Mouse (Mus musculus) limb, embryonic 11.5 days (tissue): ENCODE measurements around the gene Keap1. TPM values are rescaled to one million over a fixed set of nuclear protein-coding genes. Genes with fewer than 3 reads are reported as not detected.

Experiments used
- ATAC-seq: fragments of 200-750 bp; cut with Nextera tagmentation; 2 replicates; pipeline ENCODE4 v1.8.0; 2017; ENCODE audit warnings: low read depth; ENCODE audit not compliant: insufficient number of reproducible peaks, low FRiP score, low TSS enrichment
- DNase-seq: peaks from one replicate; pipeline ENCODE4 v3.0.0-alpha.2; 2015; ENCODE audit warnings: low spot score
- H3K27ac ChIP-seq: fragments of 300-500 bp; sonication (generic); replicated peaks from 2 replicates; pipeline ENCODE4 v1.5.1; 2014; ENCODE audit warnings: low read depth, mild to moderate bottlenecking, low read length
- H3K27me3 ChIP-seq: fragments of 300-500 bp; sonication (generic); 2 replicates; pipeline ENCODE4 v1.6.1; 2014; ENCODE audit warnings: mild to moderate bottlenecking, low read length, mixed read lengths; ENCODE audit not compliant: control insufficient read depth, insufficient read depth
- H3K36me3 ChIP-seq: fragments of 300-500 bp; sonication (generic); 2 replicates; pipeline ENCODE4 v1.6.1; 2014; ENCODE audit warnings: mild to moderate bottlenecking, low read length, moderate library complexity, mixed read lengths; ENCODE audit not compliant: control insufficient read depth, insufficient read depth
- H3K4me1 ChIP-seq: fragments of 300-500 bp; sonication (generic); 2 replicates; pipeline ENCODE4 v1.6.1; 2014; ENCODE audit warnings: low read length, mixed read lengths; ENCODE audit not compliant: control insufficient read depth, insufficient read depth
- H3K4me2 ChIP-seq: fragments of 300-500 bp; sonication (generic); 2 replicates; pipeline ENCODE4 v1.6.1; 2014; ENCODE audit warnings: low read depth, mild to moderate bottlenecking, moderate library complexity; ENCODE audit not compliant: severe bottlenecking
- H3K4me3 ChIP-seq: fragments of 300-500 bp; sonication (generic); 2 replicates; pipeline ENCODE4 v1.5.1; 2014; ENCODE audit warnings: low read depth, low read length
- H3K9ac ChIP-seq: fragments of 300-500 bp; sonication (generic); 2 replicates; pipeline ENCODE4 v1.6.1; 2014; ENCODE audit warnings: mild to moderate bottlenecking, low read length
- H3K9me3 ChIP-seq: fragments of 300-500 bp; sonication (generic); 2 replicates; pipeline ENCODE4 v1.6.1; 2016; ENCODE audit warnings: low read length; ENCODE audit not compliant: control insufficient read depth
- WGBS: fragments of 180-500 bp; shearing (Covaris S2); extraction: QIAGEN DNeasy Blood & Tissue Kit; methylation state at CpG from one replicate; pipeline ENCODE4 v1.1.7; 2014; 5-methylcytosine and 5-hydroxymethylcytosine counted together
- polyA plus RNA-seq: library from polyadenylated mRNA; unstranded; fragments of >200 nt; fragmentation: Nextera tagmentation; extraction: Ambion mirVana; gene quantifications from 2 replicates; pipeline ENCODE4 v1.2.1, GENCODE M21; 2014

The Keap1 gene
- polyA plus RNA-seq, 1 experiment from 2014 or later, result 31.1 TPM

DNA sequence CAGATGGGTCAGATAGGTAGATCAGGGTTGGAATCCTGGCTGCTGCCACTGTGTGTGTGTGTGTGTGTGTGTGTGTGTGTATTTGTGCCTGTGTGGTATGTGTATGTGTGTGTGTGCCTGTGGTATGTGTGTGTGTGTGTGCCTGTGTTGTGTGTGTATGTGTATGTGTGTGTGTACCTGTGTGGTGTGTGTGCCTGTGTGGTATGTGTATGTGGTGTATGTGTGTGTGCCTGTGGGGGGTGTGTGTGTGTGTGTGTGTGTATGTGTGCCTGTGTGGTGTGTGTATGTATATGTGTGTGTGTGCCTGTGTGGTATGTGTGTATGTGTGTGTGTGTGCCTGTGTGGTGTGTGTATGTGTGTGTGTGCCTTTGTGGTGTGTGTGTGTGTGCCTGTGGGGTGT lies 15.5 kb upstream of the Keap1 start:
- no peak for ATAC-seq
- DNase-seq, result no peak
- Histone ChIP-seq H3K4me1 (peaks cover 7% of the 10 kb centered on the region; the same call in 1 of the 2 replicates), H3K4me3 (no peak overlapping the region), H3K36me3 (no peaks in the 10 kb centered on the region), H3K4me2 (no peak overlapping the region), H3K27me3 (peaks cover 17% of the 10 kb centered on the region), H3K27ac (no peak overlapping the region), H3K9me3 (no peaks in the 10 kb centered on the region), H3K9ac (no peak overlapping the region)

DNA sequence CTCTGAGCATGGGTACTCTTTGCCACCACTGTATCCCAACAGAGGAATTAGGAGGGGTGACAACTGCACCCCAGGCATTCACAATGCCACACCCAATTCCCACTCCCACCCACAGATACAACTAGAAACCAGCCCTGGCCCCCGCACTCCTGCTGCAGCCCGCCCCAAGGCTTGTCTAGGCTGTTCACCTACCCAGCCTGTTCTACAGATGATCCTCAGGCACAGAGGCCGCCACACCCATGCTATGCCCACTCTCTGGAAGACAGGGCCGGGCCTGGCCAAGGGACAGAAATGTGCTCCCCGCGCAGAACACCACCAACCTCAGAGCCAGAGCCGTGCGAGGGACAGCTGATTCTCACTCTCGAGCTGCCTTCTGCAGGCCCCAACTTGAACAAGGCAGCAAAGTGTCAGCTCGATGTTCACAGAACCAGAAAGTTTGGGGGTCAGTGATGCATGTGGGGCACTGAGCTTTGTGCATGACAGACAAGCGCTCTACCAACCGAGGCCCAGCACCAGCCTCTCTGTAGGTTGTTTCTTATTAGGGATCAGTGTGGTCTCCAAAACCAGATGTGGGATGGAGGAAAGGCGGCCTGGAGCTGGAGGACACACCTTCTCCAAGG lies 12.1 kb upstream of the Keap1 start:
- Histone ChIP-seq H3K4me1 (peaks cover 12% of the 10 kb centered on the region), H3K27me3 (peaks cover 45% of the 10 kb centered on the region), H3K9me3 (no peaks in the 10 kb centered on the region), H3K4me2 (no peak overlapping the region), H3K9ac (no peak overlapping the region), H3K4me3 (no peak overlapping the region), H3K36me3 (no peaks in the 10 kb centered on the region), H3K27ac (no peak overlapping the region)
- ATAC-seq (no peak), DNase-seq (no peak)
- 37% methylated on average over 13 of the region's 13 CpGs for WGBS

DNA sequence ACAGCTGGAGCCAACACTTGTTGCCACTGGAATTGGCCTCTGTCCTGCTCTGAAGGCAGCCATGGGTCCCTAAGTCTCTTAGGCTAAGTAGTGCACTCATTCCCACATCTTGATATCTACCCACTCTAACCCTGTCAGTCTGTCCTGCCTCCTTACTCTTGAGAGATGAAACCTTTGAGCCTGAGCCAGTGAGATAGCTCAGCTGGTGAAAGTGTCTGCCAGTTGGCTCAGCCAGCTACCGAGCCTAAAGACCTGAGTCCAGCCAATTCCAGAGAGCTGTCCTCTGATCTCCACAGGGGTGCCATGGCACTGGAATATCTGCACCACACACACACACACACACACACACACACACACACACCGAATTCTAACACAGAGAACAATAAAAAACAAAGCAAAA lies 11.3 kb upstream of the Keap1 start:
- no peaks in the 10 kb centered on the region for H3K9me3 ChIP-seq
- no peak for DNase-seq
- H3K27me3 ChIP-seq, result peaks cover 52% of the 10 kb centered on the region
- H3K36me3 ChIP-seq, result no peaks in the 10 kb centered on the region
- H3K4me1 ChIP-seq, result peaks cover 12% of the 10 kb centered on the region
- 42% methylated on average over 2 of the region's 2 CpGs for WGBS
- no peak overlapping the region for H3K4me2 ChIP-seq
- no peak overlapping the region for H3K4me3 ChIP-seq
- no peak overlapping the region for H3K27ac ChIP-seq
- H3K9ac ChIP-seq, result no peak overlapping the region
- ATAC-seq, result no peak

DNA sequence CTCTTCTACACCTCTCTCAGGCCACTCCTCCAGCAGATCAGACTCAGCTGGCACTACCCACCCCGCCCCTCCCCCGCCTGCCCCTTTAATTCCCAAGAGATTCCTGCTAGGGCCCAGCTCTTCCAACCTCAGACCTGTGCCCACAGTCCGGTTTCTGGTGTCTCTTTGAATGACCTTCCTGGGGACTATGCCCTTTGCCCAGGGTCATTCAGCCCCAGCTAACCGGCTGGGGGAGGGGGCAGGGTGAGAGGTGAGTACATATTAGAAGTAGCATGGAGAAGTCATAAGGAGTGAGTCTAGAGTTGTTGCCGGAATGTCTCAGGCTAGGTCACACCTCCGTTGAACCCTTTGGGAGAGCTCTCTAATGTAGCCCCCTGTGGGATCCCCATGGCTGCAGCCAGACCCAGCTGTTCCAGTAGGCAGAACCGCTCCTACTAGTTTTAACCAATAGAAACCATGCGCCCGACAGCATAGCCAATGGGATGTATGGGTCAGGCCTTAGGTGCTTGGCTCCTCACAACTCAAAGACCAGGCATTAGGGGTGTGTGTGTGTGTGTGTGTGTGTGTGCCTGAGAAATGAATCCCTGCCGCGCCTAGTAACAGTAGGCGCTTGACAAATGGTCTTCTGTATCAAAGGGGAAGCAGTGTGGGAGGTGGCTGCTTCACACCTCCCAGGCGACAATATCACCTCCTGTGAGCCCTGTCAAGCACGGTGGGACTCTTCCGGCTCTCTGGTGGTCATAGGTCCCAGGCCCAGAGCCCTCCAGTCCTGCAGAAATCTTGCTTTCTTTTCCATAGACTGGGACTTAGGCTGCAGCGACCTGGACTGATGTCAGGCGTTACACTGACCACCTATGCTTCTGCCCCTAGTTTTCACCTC lies 10.7 kb upstream of the Keap1 start:
- WGBS, result 17% methylated on average over 17 of the region's 17 CpGs
- DNase-seq, result no peak
- Histone ChIP-seq H3K9ac (no peak overlapping the region), H3K36me3 (no peaks in the 10 kb centered on the region), H3K4me1 (peaks cover 15% of the 10 kb centered on the region), H3K4me3 (no peak overlapping the region), H3K4me2 (no peak overlapping the region), H3K9me3 (no peaks in the 10 kb centered on the region), H3K27me3 (peaks cover 59% of the 10 kb centered on the region), H3K27ac (no peak overlapping the region)
- ATAC-seq, result no peak

DNA sequence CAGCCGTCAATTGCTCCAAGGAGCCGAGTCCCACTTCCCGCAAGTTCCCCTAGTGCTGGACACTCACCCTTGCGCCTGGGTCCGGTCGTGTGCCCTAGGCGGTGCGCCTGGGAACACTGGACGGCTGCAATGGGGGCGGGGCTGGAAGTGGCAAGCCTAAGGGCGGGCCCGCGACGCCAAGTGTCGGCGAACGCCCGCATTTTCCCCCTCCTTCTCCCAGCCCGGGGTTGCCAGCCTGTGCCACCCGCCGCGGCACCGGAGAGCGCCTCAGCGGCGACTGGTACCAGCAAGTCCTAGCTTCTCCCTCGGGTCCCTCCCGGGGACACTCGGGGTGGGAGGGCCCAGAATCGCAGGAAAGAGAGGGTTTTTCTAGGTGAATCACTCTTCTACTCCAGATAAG lies 9.2 kb upstream of the Keap1 start, which contains the start of gene S1pr5:
TSS of gene S1pr5 (minus strand) at position 118 of the 400 bp plus-strand sequence.
- peak within 1 kb of the TSS; percentile 33 for H3K4me2 ChIP-seq
- peaks cover 74% of the 10 kb centered on the region for H3K27me3 ChIP-seq
- peak within 1 kb of the TSS; percentile 16; the same call in 1 of the 2 replicates for H3K4me3 ChIP-seq
- no peaks in the 10 kb centered on the region for H3K9me3 ChIP-seq
- no peak within 1 kb of the TSS for H3K9ac ChIP-seq
- H3K27ac ChIP-seq, result no peak within 1 kb of the TSS
- 2% methylated on average over 29 of the region's 30 CpGs for WGBS
- DNase-seq, result peak; percentile 40
- peaks cover 22% of the 10 kb centered on the region for H3K4me1 ChIP-seq
- H3K36me3 ChIP-seq, result no peaks in the 10 kb centered on the region
- ATAC-seq, result no peak

DNA sequence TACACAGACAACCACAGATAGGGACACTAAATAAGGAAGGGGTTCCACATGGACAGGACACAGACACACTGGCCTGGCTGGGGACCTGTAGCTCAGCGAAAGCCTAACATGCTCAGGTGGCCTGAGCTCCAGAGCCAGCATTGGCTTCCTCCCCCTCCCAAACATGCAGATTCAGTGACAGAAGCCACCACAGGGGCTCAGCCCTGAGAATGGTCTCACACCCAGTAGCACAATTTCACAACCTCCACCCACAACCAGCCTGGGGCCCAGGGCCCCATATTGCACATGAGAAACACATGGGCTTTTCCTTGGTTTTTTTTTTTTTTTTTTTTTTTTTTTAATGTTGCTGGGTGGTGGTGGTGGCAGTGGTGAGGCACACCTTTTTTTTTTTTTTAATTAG lies 7.2 kb upstream of the Keap1 start:
- 70% methylated on average over 1 of the region's 1 CpGs for WGBS
- no peak for DNase-seq

DNA sequence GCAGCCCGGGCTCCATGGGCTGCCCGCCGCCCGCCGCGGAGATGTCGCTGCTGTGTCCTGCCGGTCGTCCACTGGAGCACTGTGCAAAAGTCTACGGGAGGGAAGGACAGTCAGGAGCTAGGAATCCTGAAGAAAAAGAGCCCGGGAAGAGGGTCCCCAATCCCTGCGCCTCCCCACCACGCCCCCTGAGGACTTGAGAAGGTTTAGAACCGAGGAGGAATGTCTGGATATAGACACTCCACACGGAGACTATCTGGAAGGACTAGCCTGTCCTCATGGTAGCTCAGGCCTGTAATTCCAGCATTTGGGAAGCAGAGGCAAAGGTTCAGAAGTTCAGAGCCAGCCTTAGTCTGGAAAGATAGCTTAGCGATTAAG lies 5.9 kb upstream of the Keap1 start:
- ATAC-seq (no peak), DNase-seq (no peak)
- peak overlapping the region; percentile 45 for H3K4me3 ChIP-seq
- peaks cover 72% of the 10 kb centered on the region for H3K27me3 ChIP-seq
- H3K27ac ChIP-seq, result no peak overlapping the region
- peak overlapping the region; percentile 77 for H3K4me2 ChIP-seq
- H3K9ac ChIP-seq, result peak overlapping the region; percentile 47
- H3K4me1 ChIP-seq, result peaks cover 16% of the 10 kb centered on the region
- H3K36me3 ChIP-seq, result no peaks in the 10 kb centered on the region
- H3K9me3 ChIP-seq, result no peaks in the 10 kb centered on the region
- 3% methylated on average over 16 of the region's 16 CpGs for WGBS

More for the DNA sequence above, 7.2 kb upstream of the Keap1 start:
- Histone ChIP-seq H3K4me2 (no peak overlapping the region), H3K4me3 (no peak overlapping the region), H3K27me3 (peaks cover 83% of the 10 kb centered on the region), H3K9me3 (no peaks in the 10 kb centered on the region), H3K27ac (no peak overlapping the region), H3K36me3 (no peaks in the 10 kb centered on the region), H3K9ac (no peak overlapping the region), H3K4me1 (peaks cover 21% of the 10 kb centered on the region)
- ATAC-seq, result no peak

DNA sequence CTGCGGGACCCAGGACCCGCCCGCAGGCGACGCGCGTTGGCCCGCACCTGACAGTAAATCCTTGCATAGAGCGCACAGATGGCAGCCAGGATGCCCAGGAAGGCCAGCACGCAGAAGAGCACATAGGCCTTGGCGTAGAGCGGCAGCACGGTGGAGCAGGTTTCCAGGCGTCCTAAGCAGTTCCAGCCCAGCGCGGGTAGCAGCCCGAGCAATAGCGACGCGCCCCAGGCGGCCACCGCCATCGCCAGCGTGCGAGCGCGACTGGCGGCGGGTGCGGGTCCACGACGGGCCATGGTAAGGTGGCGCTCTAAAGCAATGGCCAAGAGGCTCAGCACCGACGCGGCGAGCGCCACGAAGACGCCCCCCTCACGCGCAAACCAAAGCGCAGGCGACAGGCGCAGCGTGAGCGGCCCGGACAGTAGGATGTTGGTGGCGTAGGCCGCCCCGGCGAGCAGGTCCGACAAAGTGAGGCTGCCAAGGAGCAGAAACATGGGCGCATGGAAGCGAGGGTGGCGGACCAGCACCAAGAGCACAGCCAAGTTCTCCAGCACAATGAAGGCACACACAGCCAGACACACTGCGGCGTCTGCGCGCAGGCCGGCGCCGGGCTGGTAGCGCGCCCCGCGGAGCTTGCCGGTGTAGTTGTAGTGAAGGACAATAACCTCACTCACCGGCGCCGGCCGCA lies 5.4 kb upstream of the Keap1 start:
- ATAC-seq, result no peak; the same call in 1 of the 2 replicates
- peaks cover 67% of the 10 kb centered on the region for H3K27me3 ChIP-seq
- peak overlapping the region; percentile 47 for H3K9ac ChIP-seq
- H3K4me3 ChIP-seq, result peak overlapping the region; percentile 45
- H3K9me3 ChIP-seq, result no peaks in the 10 kb centered on the region
- DNase-seq, result peak; percentile 70
- no peak overlapping the region for H3K27ac ChIP-seq
- no peaks in the 10 kb centered on the region for H3K36me3 ChIP-seq
- peaks cover 16% of the 10 kb centered on the region for H3K4me1 ChIP-seq
- H3K4me2 ChIP-seq, result peak overlapping the region; percentile 77
- 1% methylated on average over 72 of the region's 72 CpGs for WGBS
